Mouse (Mus musculus): ENCODE results near the gene Ccdc28b. TPM values are rescaled to one million over a fixed set of nuclear protein-coding genes. Genes with fewer than 3 reads are reported as not detected.
A peak's percentile ranks its signal among the peaks of the same experiment; 100 is the strongest.

Gene Ccdc28b
- polyA plus RNA-seq, 1 experiment: 76.0 TPM

DNA sequence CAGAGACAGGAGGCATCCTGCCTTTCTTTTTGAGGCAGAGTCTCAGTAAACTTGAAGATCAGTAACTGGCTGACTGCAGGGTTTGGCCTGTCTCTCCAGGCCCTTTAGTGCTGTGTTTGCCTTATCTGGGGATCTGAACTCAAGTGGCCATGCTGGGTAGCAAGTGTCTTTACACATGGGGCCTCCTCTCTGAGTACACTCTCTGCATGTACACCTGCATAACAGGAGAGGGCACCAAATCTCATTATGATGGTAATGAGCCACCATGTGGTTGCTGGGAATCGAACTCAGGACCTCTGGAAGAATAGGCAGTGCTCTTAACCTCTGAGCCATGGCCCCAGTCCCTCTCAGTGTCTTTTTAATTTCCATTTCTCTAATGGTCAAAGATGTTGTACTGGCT, 41.5 kb downstream of the Ccdc28b start:
- Histone ChIP-seq H3K4me1 (ENCODE audit: control insufficient read depth, insufficient read depth, insufficient read length, low read length) (peaks cover 9% of the 10 kb centered on the region), H3K27ac (replicated peaks; ENCODE audit: low read depth, low read length) (no peak overlapping the region), H3K4me3 (ENCODE audit: insufficient read depth, low read depth, low read length) (no peak overlapping the region)

DNA sequence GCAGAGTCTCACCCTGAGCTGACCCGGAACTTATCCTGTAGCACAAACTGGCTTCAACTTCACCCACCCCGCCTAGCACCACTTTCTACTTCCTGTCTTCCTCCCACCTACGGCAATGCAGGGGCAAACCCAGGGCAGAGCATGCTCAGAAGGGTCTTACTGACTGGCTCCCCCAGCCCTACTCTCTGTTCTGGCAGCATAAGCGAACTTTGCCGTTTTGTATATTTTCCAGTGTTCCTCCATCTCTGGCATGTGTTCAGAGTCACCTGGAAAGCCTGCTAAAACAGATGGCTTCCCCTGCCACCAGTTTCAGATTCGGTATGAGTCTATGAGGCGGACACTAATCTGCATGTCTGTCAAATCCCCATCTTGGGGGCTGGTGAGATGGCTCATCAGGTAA, 43.4 kb downstream of the Ccdc28b start:
- H3K4me3 ChIP-seq (ENCODE audit: insufficient read depth, low read depth, low read length): no peak overlapping the region
- H3K4me1 ChIP-seq (ENCODE audit: control insufficient read depth, insufficient read depth, insufficient read length, low read length): peaks cover 9% of the 10 kb centered on the region
- H3K27ac ChIP-seq (replicated peaks; ENCODE audit: low read depth, low read length): peak overlapping the region; percentile 29

DNA sequence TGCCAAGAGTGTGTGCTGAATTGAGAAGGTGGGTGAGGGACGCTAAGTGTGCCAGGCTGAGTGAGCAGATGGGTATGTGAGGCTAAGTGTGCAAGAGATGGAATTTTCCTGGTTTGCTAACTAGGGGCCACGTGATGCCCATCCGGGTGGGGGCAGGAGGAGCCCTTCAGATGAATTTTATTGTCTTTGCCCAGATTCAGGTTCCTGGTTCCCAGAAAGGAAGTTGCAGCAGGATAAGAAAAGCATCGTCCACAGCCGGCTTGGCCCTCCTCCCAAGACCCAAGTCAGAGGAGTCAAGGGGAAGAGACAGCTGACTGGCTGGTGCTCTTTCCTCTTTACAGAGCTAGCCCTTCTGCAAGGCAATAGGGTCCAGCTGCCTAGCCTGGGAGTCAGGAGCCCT, 45.3 kb downstream of the Ccdc28b start, which contains the start of gene Fam167b:
Fam167b (minus strand) TSS at position 84 of the 400 bp plus-strand sequence.
- Histone ChIP-seq H3K4me3 (ENCODE audit: insufficient read depth, low read depth, low read length) (0 out of 2 replicates have a peak within 1 kb of the TSS, but pooled peaks have one; percentile 2), H3K4me1 (ENCODE audit: control insufficient read depth, insufficient read depth, insufficient read length, low read length) (peaks cover 9% of the 10 kb centered on the region), H3K27ac (replicated peaks; ENCODE audit: low read depth, low read length) (peak within 1 kb of the TSS; percentile 57)

DNA sequence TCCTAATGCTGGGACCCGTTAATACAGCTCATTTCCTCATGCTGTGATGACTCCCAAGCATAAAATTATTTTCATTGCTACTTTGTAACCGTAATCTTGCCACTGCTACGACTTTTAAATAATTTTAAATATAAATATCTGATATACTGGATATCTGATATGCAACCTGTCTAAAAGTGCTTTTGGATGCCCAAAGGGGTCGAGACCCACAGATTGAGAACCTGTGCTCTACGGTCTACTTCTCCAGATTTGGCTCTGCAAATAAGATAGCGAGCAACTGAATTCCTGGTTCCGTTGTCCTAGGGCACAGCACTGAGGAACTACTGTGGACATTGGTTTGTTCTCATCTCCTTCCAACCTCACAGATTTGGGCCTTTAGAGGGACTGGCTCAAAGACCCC, 46.1 kb downstream of the Ccdc28b start:
- Histone ChIP-seq H3K4me1 (ENCODE audit: control insufficient read depth, insufficient read depth, insufficient read length, low read length) (peaks cover 11% of the 10 kb centered on the region), H3K4me3 (ENCODE audit: insufficient read depth, low read depth, low read length) (0 out of 2 replicates have a peak overlapping the region, but pooled peaks have one; percentile 2), H3K27ac (replicated peaks; ENCODE audit: low read depth, low read length) (no peak overlapping the region)

DNA sequence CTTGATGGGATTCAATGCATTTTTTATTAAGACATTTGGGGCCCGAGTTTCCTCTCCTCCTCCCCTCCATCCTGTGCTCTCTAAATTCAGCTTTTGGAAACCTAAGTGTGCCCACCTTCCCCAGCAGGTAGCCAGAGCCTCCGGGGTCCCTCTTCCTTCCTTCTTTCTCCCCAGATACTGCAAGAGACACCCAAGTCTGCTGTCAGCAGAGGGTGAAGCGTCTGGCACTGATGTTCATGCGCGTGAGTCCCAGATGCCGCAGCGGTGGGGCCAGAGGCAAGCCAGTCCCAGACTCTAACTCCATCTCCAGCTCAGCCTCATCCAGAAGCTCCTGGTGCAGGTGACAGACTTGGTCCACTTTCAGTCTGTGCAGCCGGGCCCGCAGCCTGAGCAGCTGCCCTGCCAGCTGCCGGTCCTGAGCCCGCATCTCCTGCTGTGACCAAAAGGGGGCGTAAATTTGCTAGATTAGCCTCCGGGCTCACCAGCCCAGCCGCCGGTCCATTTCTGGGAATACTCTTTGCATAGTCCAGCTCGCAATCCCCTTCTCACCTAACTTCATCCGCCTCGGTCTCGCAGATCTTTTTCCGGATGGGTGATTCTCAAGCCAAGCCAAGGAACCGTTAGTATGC, 46.8 kb downstream of the Ccdc28b start:
- H3K4me1 ChIP-seq (ENCODE audit: control insufficient read depth, insufficient read depth, insufficient read length, low read length): peaks cover 11% of the 10 kb centered on the region
- no peak overlapping the region for H3K27ac ChIP-seq (replicated peaks; ENCODE audit: low read depth, low read length)
- 0 out of 2 replicates have a peak overlapping the region, but pooled peaks have one; percentile 0 for H3K4me3 ChIP-seq (ENCODE audit: insufficient read depth, low read depth, low read length)

DNA sequence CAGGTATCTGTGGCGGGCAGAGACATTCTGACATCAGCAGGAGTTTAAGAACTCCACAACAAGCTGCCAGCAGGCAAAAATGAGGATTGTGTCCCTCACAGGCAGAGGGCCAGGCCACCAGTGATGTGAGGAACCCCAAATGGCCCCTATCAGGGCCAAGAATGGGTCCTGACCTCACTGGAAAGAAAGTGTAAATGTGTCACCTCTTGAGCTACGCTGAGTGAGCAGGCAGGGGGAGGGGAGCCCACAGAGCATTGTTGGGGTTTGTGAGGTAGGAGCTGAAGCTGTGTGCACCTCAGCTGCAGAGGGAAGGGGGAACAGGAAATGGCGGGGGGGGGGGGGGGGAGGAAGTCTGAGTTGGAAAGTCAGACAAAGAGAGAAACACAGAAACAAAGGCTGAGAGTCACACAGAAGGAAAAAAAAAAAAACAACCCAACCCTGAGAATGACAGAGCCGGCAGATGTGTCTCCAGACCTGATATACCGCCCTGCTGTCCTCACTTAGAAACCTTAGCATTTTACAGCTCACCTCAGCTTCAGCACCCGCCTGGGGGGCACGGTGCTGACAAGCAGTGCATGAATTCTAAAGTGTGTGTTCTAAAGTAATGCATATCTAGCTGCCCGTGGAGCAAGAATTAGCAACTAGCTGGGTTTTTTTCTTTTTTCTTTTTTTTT, 48.4 kb downstream of the Ccdc28b start:
- H3K27ac ChIP-seq (replicated peaks; ENCODE audit: low read depth, low read length): no peak overlapping the region

DNA sequence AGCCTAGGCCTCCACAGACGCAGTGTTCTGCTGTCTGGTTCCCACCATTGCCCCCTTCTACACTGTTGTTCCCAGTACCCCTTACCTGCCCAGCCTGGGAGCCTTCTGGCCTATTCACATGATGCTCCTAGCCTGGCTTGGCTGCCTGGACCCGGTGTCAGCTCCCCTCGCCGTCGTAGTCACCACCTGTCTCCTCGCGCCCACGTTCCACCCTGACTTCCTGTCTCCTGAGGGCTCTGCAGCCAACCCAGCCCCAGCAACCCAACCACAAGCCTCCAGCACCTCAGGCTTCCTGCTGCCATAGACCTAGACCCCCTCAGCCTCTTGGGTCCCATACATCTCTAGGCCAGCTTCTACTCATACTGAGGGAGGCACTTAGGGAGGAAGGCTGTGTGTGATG, 50.3 kb downstream of the Ccdc28b start, which contains the start of gene Lck:
Lck (minus strand) TSS at position 212 of the 400 bp plus-strand sequence.
- 0 out of 2 replicates have a peak within 1 kb of the TSS, but pooled peaks have one; percentile 8 for H3K27ac ChIP-seq (replicated peaks; ENCODE audit: low read depth, low read length)
- H3K4me3 ChIP-seq (ENCODE audit: insufficient read depth, low read depth, low read length): no peak within 1 kb of the TSS

More for the DNA sequence above, 48.4 kb downstream of the Ccdc28b start:
- Histone ChIP-seq H3K4me1 (ENCODE audit: control insufficient read depth, insufficient read depth, insufficient read length, low read length) (peaks cover 11% of the 10 kb centered on the region), H3K4me3 (ENCODE audit: insufficient read depth, low read depth, low read length) (no peak overlapping the region)

DNA sequence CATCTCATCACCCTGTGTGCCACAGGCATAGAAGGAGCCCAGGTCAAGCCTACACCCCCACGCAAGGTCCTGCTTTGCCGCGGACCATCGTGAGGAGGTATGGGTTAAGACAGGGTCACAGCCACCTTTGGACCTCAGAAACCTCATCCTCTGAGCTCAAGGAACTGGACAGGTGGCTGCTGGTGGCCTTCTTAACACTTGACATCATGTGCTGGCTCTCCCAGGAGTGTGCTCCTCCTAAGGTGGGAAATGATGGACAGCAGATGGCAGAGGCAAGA, 50.7 kb downstream of the Ccdc28b start:
- no peak overlapping the region for H3K27ac ChIP-seq (replicated peaks; ENCODE audit: low read depth, low read length)
- no peak overlapping the region for H3K4me3 ChIP-seq (ENCODE audit: insufficient read depth, low read depth, low read length)

More for the DNA sequence above, 50.3 kb downstream of the Ccdc28b start, which contains the start of gene Lck:
- peaks cover 7% of the 10 kb centered on the region for H3K4me1 ChIP-seq (ENCODE audit: control insufficient read depth, insufficient read depth, insufficient read length, low read length)

DNA sequence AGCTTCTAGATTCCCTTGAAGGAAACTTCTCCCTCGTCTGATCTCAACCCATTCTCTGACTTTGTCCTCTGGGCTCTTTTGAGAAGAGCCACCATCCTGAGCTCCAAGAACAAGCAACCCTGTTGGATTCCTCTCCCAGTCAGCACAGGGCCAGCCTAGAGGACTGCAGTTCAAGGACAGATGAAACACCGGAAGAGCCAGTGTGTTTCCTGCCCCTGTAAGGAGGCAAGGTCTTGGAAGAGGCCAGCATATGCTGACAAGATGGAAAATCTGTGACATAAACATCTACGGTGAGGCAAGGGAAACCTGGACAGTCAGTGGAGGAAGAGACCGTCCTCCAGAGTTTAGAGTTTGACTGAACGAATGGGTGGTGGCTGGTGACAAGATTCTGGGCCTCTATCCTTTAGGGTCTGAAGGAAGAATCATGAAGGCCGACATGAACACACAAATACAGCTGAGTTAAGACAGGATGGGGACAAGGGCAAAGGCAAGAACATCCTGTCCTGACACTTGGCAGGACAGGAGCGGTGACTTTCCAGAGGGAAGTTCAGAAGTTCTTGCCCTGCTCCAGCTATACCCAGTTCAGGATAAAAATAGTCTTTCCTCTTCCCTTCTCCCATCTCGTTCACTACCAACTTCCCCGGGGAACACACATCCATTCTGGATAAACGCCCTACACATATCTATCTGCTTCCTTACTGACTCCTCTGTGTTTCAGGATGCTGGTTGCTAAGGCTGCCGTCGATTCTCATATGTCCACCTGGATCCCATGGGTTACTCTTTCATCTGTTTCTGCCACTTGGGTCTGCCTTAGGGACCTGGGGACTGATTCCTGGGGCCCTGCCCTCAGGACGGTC, 51.3 kb downstream of the Ccdc28b start:
- H3K27ac ChIP-seq (replicated peaks; ENCODE audit: low read depth, low read length): 0 out of 2 replicates have a peak overlapping the region, but pooled peaks have one; percentile 8
- peaks cover 2% of the 10 kb centered on the region; the same call in 1 of the 2 replicates for H3K4me1 ChIP-seq (ENCODE audit: control insufficient read depth, insufficient read depth, insufficient read length, low read length)
- no peak overlapping the region for H3K4me3 ChIP-seq (ENCODE audit: insufficient read depth, low read depth, low read length)

More for the DNA sequence above, 50.7 kb downstream of the Ccdc28b start:
- H3K4me1 ChIP-seq (ENCODE audit: control insufficient read depth, insufficient read depth, insufficient read length, low read length): peaks cover 5% of the 10 kb centered on the region

DNA sequence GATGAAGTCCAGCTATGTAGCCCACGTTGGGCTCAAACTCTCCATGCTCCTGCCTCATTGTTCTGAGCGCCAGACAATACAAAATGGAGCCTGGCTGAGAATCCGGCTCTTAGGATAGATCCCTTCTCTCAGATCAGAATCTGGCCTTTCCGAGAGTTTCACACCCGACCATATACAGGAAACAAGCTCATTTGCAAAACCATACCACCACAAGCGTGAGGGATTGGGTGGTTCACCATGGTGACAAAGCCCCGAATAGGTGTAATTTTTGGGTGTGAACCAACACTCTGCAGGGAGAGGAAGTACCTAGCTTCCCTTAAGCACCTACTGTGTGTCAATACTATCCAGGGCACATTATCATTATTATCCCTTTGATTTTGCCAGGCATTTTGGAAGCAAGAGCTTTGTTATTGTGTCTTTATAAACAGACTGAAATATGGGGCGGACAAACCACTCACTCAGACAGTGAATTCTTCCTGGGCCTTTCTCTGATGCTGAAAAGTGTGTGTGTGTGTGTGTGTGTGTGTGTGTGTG, 52.1 kb downstream of the Ccdc28b start:
- Histone ChIP-seq H3K27ac (replicated peaks; ENCODE audit: low read depth, low read length) (no peak overlapping the region), H3K4me3 (ENCODE audit: insufficient read depth, low read depth, low read length) (no peak overlapping the region), H3K4me1 (ENCODE audit: control insufficient read depth, insufficient read depth, insufficient read length, low read length) (peaks cover 2% of the 10 kb centered on the region; the same call in 1 of the 2 replicates)

DNA sequence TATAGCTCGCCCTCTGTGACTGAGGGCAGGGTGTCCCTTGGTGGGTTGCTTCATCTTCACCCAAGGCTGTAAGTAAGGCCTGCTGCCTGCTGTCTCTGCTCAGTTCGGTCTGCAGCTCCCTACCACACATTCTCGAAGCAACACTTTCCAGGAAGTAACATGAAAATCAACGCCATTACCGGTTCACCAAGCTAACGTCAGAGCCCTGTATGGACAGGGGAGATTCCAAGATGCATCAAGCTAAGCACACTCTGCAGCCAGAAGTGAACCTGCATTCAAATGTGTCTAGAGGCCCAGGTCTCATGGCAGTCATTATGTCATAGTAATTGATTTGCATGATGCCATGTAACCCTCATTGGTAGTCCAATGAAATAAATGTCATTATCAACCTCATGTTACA, 53.7 kb downstream of the Ccdc28b start:
- no peak overlapping the region for H3K27ac ChIP-seq (replicated peaks; ENCODE audit: low read depth, low read length)
- H3K4me1 ChIP-seq (ENCODE audit: control insufficient read depth, insufficient read depth, insufficient read length, low read length): peaks cover 2% of the 10 kb centered on the region; the same call in 1 of the 2 replicates
- H3K4me3 ChIP-seq (ENCODE audit: insufficient read depth, low read depth, low read length): no peak overlapping the region

Other genes starting within 250 kb of the Ccdc28b start
- gene Zbtb8a, start 245.8 kb downstream of the Ccdc28b start, polyA plus RNA-seq (2012; ENCODE audit: insufficient read depth, insufficient read length, missing spikeins): 1.5 and 3.4 TPM in 2 replicates
- gene Zbtb8b, start 183.1 kb downstream of the Ccdc28b start, polyA plus RNA-seq (2012; ENCODE audit: insufficient read depth, insufficient read length, missing spikeins): not detected in 2 replicates
- gene Bsdc1, start 162.4 kb downstream of the Ccdc28b start, polyA plus RNA-seq (2012; ENCODE audit: insufficient read depth, insufficient read length, missing spikeins): 24.8 and 35.7 TPM in 2 replicates
- gene Tssk3, start 132.9 kb downstream of the Ccdc28b start, polyA plus RNA-seq (2012; ENCODE audit: insufficient read depth, insufficient read length, missing spikeins): not detected in 2 replicates
- gene Fam229a, start 132.8 kb downstream of the Ccdc28b start, polyA plus RNA-seq (2012; ENCODE audit: insufficient read depth, insufficient read length, missing spikeins): not detected in 2 replicates
- 3.5 and 4.9 TPM in 2 replicates for gene Marcksl1, start 110.4 kb downstream of the Ccdc28b start, polyA plus RNA-seq (2012; ENCODE audit: insufficient read depth, insufficient read length, missing spikeins)
- 46.2 and 49.1 TPM in 2 replicates for gene Hdac1, start 81.2 kb downstream of the Ccdc28b start, polyA plus RNA-seq (2012; ENCODE audit: insufficient read depth, insufficient read length, missing spikeins)
- not detected in 2 replicates for gene Lck, start 50.3 kb downstream of the Ccdc28b start, polyA plus RNA-seq (2012; ENCODE audit: insufficient read depth, insufficient read length, missing spikeins)
- not detected in 2 replicates for gene Fam167b, start 45.4 kb downstream of the Ccdc28b start, polyA plus RNA-seq (2012; ENCODE audit: insufficient read depth, insufficient read length, missing spikeins)
- gene Eif3i, start 23.3 kb downstream of the Ccdc28b start, polyA plus RNA-seq (2012; ENCODE audit: insufficient read depth, insufficient read length, missing spikeins): 156 and 174 TPM in 2 replicates
- 84.4 and 96.6 TPM in 2 replicates for gene Tmem234, start 23.3 kb downstream of the Ccdc28b start, polyA plus RNA-seq (2012; ENCODE audit: insufficient read depth, insufficient read length, missing spikeins)
- 1.3 TPM in 1 of 2 replicates, not detected in the other for gene Dcdc2b, start 9.7 kb downstream of the Ccdc28b start, polyA plus RNA-seq (2012; ENCODE audit: insufficient read depth, insufficient read length, missing spikeins)
- 14.3 and 14.6 TPM in 2 replicates for gene Iqcc, start 4.8 kb downstream of the Ccdc28b start, polyA plus RNA-seq (2012; ENCODE audit: insufficient read depth, insufficient read length, missing spikeins)
- gene Txlna, start 17.1 kb upstream of the Ccdc28b start, polyA plus RNA-seq (2012; ENCODE audit: insufficient read depth, insufficient read length, missing spikeins): 13.5 and 15.8 TPM in 2 replicates
- gene Kpna6, start 48.8 kb upstream of the Ccdc28b start, polyA plus RNA-seq (2012; ENCODE audit: insufficient read depth, insufficient read length, missing spikeins): 45.7 and 75.5 TPM in 2 replicates
- 5.4 and 7.3 TPM in 2 replicates for gene Tmem39b, start 72.9 kb upstream of the Ccdc28b start, polyA plus RNA-seq (2012; ENCODE audit: insufficient read depth, insufficient read length, missing spikeins)
- gene Khdrbs1, start 118.4 kb upstream of the Ccdc28b start, polyA plus RNA-seq (2012; ENCODE audit: insufficient read depth, insufficient read length, missing spikeins): 16.9 and 23.4 TPM in 2 replicates
- 156 and 232 TPM in 2 replicates for gene Ptp4a2, start 187.3 kb upstream of the Ccdc28b start, polyA plus RNA-seq (2012; ENCODE audit: insufficient read depth, insufficient read length, missing spikeins)